Mouse (Mus musculus) ES-E14 (cell line): ENCODE measurements at regions not wholly inside any gene's neighbourhood (a gene's known extent, or its start where the extent isn't known, plus 50 kb on each side); places are given as distances from the start of the nearest gene placed in this dataset.

Experiments used
- CHD2 ChIP-seq: IDR thresholded peaks from 2 replicates; pipeline ENCODE4 v1.6.1; 2014; ENCODE audit warnings: mild to moderate bottlenecking, low read depth, low read length, inconsistent platforms
- HCFC1 ChIP-seq: IDR thresholded peaks from 2 replicates; pipeline ENCODE4 v1.6.1; 2012; ENCODE audit warnings: low read length, inconsistent platforms, borderline replicate concordance; ENCODE audit not compliant: insufficient read depth
- ZC3H11A ChIP-seq: IDR thresholded peaks from 2 replicates; pipeline ENCODE4 v1.6.1; 2012; ENCODE audit warnings: low read depth, mild to moderate bottlenecking, inconsistent platforms, low read length, borderline replicate concordance

- TF ChIP-seq HCFC1 (no peak), ZC3H11A (no peak), CHD2 (no peak)
These were observed 284.3 kb upstream of the Eif4g2 start for GRCm38 (mm10) chr7:111366951-111367653.
